Mouse (Mus musculus) left cerebral cortex, postnatal 10 days (tissue): ENCODE results near the gene Hydin. TPM values are rescaled to one million over a fixed set of nuclear protein-coding genes. Genes with fewer than 3 reads are reported as not detected.

ENCODE experiments used
- DNase-seq, 2 experiments: peaks; one replicate each; pipeline ENCODE4 v3.0.0; 2021 to 2022; ENCODE audit warnings: low spot score in 2 of 2, mixed read lengths in 1 of 2; ENCODE audit errors: extremely low spot score in 1 of 2
- intact Hi-C: fragments of 180-260 bp; cut with DNase I; formaldehyde crosslinking; loops from one replicate; pipeline ENCODE4 v1.15.1; 2025
- total RNA-seq, 2 experiments: library from RNA; stranded (reverse); gene quantifications; 2 replicates each; pipeline ENCODE4 v1.2.3; 2021

Hydin gene
- total RNA-seq, 2 experiments from 2014 or later = 0.24 to 0.26 TPM

GRCm38 (mm10) chr8:110615730-110616129 is 349.0 kb downstream of the Hydin start:
- intact Hi-C loops = no loop called here
- no peak for DNase-seq

- no peak for DNase-seq
- intact Hi-C loops = no loop called here
Measured at GRCm38 (mm10) chr8:110617801-110618358, 351.1 kb downstream of the Hydin start.

GRCm38 (mm10) chr8:110618391-110619207 is 351.8 kb downstream of the Hydin start, which contains the start of gene Vac14:
Gene Vac14, plus strand, starts transcription at chr8:110618585.
- DNase-seq = peak; percentile 96 to 99
- intact Hi-C loops = no loop called here

DNA sequence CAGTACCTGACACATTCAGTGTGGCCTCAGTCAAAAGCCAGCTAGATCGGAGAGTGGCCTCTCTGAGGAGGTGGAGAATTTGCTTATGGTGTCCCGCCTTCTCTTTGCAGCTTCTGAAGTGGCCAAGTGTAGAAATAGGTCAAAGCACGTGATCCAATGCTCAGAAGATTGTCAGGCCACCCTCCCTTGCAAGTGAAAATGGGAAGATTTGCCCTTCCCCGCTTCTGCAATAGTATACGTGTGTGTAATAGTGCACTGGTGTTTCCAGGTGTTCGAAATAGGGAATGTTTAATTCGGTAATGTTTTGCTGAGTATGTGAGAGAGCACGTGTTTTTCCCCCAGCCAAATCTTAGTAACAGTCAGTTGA is 352.4 kb downstream of the Hydin start:
- intact Hi-C loops = no loop called here

DNA sequence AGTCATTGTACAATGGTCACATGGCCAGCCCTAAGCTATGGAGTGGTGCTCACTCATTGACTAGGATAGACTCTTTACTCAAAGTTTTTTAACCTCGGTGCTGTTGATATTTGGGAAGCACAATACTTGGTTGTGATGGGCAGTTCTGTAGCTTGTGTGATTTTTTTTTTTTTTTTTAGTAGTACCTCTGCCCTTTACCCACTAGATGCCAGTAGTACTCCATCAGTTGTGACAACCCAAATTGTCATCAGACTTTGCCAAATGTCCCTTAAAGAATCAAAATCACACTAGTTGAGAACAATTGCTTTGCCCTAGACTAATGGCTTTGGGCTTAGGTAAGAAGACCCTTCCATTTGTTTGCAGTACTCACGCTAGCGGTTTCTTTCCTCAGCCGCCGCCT is 353.1 kb downstream of the Hydin start:
- no peak for DNase-seq
- intact Hi-C loops = no loop called here

More for the DNA sequence above, 352.4 kb downstream of the Hydin start:
- DNase-seq = no peak

DNA sequence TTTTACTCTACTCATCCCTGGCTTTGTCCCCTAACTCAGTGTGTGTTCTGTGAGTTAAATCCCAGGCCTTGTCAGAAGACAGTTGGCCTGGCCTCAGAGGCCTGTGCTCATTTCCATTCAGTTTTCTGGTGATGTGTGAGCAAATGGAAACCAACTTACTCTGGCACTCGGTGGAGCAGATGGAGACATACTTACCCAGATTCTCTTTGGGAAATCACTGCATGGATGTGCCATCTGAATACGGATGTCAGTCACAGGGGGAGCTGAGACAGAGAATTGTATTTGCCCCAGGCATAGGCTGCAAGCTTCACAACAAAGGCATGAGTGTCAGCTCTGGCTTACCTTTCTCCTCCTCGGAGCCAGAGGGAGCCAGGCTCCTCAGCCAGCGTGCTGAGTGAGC is 359.7 kb downstream of the Hydin start:
- intact Hi-C loops = no loop called here
- DNase-seq = no peak

GRCm38 (mm10) chr8:110629245-110630063 is 362.7 kb downstream of the Hydin start:
- intact Hi-C loops = no loop called here
- DNase-seq = peak in 1 of 2 experiments; percentile 64

DNA sequence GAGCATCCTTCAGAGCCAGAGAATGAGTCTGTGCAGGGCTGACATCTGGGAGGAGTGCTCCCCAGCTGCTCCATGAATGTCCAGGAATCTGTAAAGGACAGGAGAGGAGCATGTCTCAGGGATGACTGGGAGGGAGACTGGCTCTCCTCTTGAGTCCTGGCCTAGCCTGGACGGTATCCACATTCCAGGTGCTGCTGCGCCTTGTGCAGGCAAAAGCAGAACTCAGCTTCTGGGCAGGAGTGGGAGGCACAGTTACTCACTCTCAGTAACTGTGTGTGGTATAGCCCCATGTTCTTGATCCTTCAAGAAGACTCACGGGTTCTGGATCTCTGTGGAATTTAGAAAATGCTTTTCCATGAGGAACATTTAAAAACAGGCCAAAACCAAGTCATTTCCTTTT is 363.3 kb downstream of the Hydin start:
- DNase-seq = no peak

DNA sequence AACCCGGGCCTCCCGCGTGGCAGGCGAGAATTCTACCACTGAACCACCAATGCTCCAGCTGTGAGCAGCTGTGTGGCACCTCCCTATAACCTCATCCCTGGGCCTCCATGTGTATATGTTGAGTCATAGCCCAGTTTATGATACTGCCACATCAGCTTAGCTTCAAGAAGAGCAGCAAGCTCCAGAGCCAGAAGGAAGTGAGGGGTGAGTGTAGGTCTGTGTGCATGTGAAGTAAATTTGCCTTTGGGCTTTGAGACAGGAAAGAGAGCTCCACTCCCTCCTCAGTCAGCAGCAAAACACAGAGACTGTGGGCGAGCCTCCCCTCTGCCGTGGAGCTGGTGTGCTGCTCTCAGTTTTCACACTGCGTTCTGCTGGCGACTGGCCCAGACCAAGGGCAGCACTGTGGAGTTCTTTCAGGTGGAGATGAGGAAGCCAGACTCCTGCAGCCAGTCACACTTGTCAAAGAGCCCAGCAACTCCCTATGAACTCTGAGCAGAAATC is 363.8 kb downstream of the Hydin start:
- peak; percentile 41 to 78 for DNase-seq
- intact Hi-C loops = no loop called here

More for the DNA sequence above, 363.3 kb downstream of the Hydin start:
- intact Hi-C loops = no loop called here

DNA sequence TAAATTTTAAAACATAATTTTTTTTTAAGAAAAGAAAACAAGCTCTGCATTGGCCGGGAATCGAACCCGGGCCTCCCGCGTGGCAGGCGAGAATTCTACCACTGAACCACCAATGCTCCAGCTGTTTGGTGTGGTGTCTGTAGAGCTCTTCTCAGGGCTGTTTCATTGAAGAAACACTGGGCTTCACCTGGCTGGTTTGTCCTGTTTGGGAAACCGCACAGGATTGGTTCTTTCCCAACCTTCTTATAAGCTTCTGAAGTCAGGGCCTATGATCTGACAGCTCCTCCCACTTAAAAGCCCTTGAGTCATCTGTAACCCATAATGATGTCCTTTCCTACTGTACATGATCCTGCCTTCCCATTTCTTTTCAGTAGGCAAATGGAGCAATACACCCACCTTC is 364.4 kb downstream of the Hydin start:
- DNase-seq = no peak
- intact Hi-C loops = no loop called here

- DNase-seq = no peak
- intact Hi-C loops = no loop called here
Measured at GRCm38 (mm10) chr8:110633814-110634213, 367.0 kb downstream of the Hydin start.

DNA sequence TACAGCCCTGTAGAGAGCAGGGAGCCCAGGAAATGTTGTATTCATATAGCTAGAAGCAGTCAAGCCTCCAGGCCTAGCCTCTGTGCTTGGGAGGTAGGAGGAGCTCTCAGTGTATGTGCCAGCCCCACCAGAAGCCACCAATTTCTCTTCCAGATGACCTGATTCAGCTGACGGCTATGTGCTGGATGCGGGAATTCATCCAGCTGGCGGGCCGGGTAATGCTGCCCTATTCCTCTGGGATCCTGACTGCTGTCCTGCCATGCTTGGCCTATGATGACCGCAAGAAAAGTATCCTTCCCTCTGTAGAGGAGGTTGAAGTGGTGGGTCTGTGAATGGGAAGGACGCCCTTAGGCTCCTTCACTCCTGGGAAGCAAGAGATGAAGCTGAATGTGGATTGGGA is 369.4 kb downstream of the Hydin start:
- intact Hi-C loops = no loop called here
- no peak for DNase-seq

DNA sequence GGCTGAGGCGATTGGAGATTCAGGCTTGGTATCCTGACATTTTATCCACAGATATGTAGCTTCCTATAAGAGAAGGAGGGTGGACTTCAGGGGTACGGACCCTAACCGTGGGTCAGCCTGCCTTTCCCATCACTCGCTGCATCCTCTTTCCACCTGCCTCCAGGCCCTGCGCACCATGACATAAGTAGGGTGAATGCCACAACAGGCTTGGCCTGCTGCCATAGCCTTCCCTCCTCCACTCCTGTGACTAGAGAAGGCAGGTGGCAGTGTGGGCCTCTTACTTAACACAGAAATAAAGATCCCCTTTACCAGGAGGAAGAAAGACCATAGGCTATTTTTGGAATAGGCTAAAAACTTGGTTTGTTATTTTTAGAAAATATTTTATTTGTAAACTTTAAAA is 375.6 kb downstream of the Hydin start:
- intact Hi-C loops = loop anchor here (10.0 kb wide), 1 partner anchor 172 kb away; no protein-coding TSS in a partner anchor
- no peak for DNase-seq

GRCm38 (mm10) chr8:110643177-110643576 is 376.4 kb downstream of the Hydin start:
- DNase-seq = no peak

GRCm38 (mm10) chr8:110644422-110644821 is 377.6 kb downstream of the Hydin start:
- intact Hi-C loops = loop anchor here (10.0 kb wide), 1 partner anchor 170 kb away; no protein-coding TSS in a partner anchor
- no peak for DNase-seq

More at GRCm38 (mm10) chr8:110643177-110643576, 376.4 kb downstream of the Hydin start:
- intact Hi-C loops = loop anchor here (10.0 kb wide), 1 partner anchor 172 kb away; no protein-coding TSS in a partner anchor

DNA sequence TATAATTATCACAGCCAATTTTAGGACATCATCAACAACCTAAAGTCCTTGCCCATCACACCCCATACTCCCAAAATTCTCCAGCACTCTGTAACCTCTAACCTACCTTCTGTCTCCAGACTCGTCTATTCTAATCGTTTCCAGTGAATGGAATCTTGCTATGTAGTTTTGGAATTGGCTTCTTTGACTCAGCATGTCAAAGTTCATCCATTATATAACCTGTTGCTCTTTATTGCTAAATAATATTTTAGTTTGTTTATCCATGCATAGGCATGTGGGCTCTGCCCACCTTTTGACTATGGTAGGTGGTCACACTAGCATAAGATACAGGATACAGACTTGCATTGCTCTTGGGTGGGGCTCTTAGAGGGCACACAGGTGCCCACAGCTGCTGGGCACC is 378.1 kb downstream of the Hydin start:
- no peak for DNase-seq
- intact Hi-C loops = loop anchor here (10.0 kb wide), 1 partner anchor 170 kb away; no protein-coding TSS in a partner anchor

DNA sequence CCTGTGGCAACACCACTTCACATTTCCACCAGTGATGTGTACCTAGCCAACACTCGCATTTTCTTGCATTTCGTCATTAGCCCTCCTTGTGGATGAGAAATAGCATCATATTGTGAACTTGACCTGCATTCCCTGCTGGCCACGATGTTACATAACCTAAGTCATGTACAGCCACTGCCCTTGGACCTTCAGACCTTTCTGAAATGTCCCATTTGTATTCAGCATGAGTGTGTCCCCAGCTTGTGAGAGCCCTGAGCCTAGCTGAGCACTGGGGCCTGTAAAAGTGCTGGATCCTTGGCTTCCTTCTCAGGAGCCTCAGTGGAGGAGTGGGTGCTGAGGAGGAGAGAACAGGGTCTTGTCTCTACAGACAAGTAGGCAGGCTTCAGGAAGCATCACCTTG is 378.6 kb downstream of the Hydin start:
- no peak for DNase-seq
- intact Hi-C loops = loop anchor here (10.0 kb wide), 1 partner anchor 169 kb away; no protein-coding TSS in a partner anchor

DNA sequence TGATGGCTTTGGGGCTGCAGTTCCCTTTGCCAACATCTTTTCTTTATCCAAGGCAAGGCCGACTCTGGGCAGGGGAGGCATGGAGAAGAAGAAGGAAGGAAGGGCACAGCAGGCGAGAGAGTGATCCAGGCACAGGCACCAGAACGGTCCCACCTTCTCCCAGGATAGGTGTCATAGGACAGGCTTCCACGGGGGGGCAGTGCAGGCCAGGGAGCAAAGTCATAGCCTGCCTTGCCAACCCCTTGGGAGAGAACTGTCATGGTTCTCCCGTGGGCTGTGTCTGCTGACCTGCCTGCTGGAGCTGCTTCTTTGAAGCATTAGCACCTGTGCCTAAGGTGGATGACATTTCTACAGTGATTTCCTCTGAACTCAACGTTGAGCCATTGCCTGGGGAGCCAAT is 379.3 kb downstream of the Hydin start:
- peak; percentile 54 to 85 for DNase-seq
- intact Hi-C loops = loop anchor here (2.0 to 10.0 kb wide), 2 partner anchors 77 to 169 kb away; no protein-coding TSS in a partner anchor

- intact Hi-C loops = loop anchor here (10.0 kb wide), 1 partner anchor 166 kb away; no protein-coding TSS in a partner anchor
- no peak for DNase-seq
Measured at GRCm38 (mm10) chr8:110648577-110648976, 381.8 kb downstream of the Hydin start.
